Mouse (Mus musculus) myocyte (in vitro differentiated cells): ENCODE data around the gene Ccnq. TPM values are rescaled to one million over a fixed set of nuclear protein-coding genes. Genes with fewer than 3 reads are reported as not detected.

Source experiments
- H3K27me3 ChIP-seq: one replicate; pipeline ENCODE4 v1.6.1; 2011; ENCODE audit not compliant: control insufficient read depth, insufficient read depth, insufficient read length
- H3K36me3 ChIP-seq: one replicate; pipeline ENCODE4 v1.6.1; 2011; ENCODE audit not compliant: control insufficient read depth, insufficient read depth
- H3K4me2 ChIP-seq: one replicate; pipeline ENCODE4 v1.6.1; 2011; ENCODE audit warnings: low read depth, control low read depth
- H3K4me3 ChIP-seq: one replicate; pipeline ENCODE4 v1.5.1; 2011; ENCODE audit warnings: mild to moderate bottlenecking, control low read depth, moderate library complexity
- H3K79me2 ChIP-seq: one replicate; pipeline ENCODE4 v1.6.1; 2011; ENCODE audit not compliant: control insufficient read depth, insufficient read depth
- H3ac ChIP-seq: one replicate; pipeline ENCODE4 v1.6.1; 2011; ENCODE audit not compliant: control insufficient read depth, insufficient read length
- CEBPB ChIP-seq: IDR thresholded peaks from 2 replicates; pipeline ENCODE4 v1.6.1; 2011; ENCODE audit warnings: mild to moderate bottlenecking, moderate library complexity; ENCODE audit not compliant: poor library complexity, insufficient read depth, severe bottlenecking
- E2F4 ChIP-seq: IDR thresholded peaks from one replicate; pipeline ENCODE4 v1.6.1; 2011; ENCODE audit warnings: mild to moderate bottlenecking, control low read depth, moderate library complexity; ENCODE audit not compliant: insufficient read depth
- MAX ChIP-seq: IDR thresholded peaks from one replicate; pipeline ENCODE4 v1.6.1; 2011; ENCODE audit warnings: low read depth, mild to moderate bottlenecking, control low read depth
- MYOD1 ChIP-seq, 3 experiments: IDR thresholded peaks; one replicate each; pipeline ENCODE4 v1.6.1; 2011; ENCODE audit warnings: control low read depth in 2 of 3, low read depth in 2 of 3, mild to moderate bottlenecking in 2 of 3, moderate library complexity in 1 of 3; ENCODE audit not compliant: insufficient read length in 2 of 3, control insufficient read depth in 1 of 3
- MYOG ChIP-seq, 3 experiments: IDR thresholded peaks; one replicate each; pipeline ENCODE4 v1.6.1; 2011; ENCODE audit warnings: control low read depth in 2 of 3, low read depth in 2 of 3, mild to moderate bottlenecking in 2 of 3; ENCODE audit not compliant: insufficient read length in 2 of 3, control insufficient read depth in 1 of 3, insufficient read depth in 1 of 3
- POLR2A ChIP-seq: IDR thresholded peaks from one replicate; pipeline ENCODE4 v1.6.1; 2011; ENCODE audit warnings: low read depth, mild to moderate bottlenecking, control low read depth, moderate library complexity; ENCODE audit not compliant: insufficient read length
- POLR2AphosphoS2 ChIP-seq: IDR thresholded peaks from one replicate; pipeline ENCODE4 v1.6.1; 2011; ENCODE audit warnings: low read depth, control low read depth; ENCODE audit not compliant: insufficient read length
- REST ChIP-seq: IDR thresholded peaks from one replicate; pipeline ENCODE4 v1.6.1; 2011; ENCODE audit warnings: mild to moderate bottlenecking, control low read depth, moderate library complexity; ENCODE audit not compliant: insufficient read depth, insufficient read length
- SRF ChIP-seq: IDR thresholded peaks from one replicate; pipeline ENCODE4 v1.6.1; 2011; ENCODE audit warnings: low read depth; ENCODE audit not compliant: control insufficient read depth, insufficient read length
- TCF12 ChIP-seq: IDR thresholded peaks from one replicate; pipeline ENCODE4 v1.6.1; 2011; ENCODE audit warnings: mild to moderate bottlenecking, control low read depth; ENCODE audit not compliant: poor library complexity, insufficient read depth, severe bottlenecking
- TCF3 ChIP-seq: IDR thresholded peaks from one replicate; pipeline ENCODE4 v1.6.1; 2011; ENCODE audit warnings: low read depth, control low read depth; ENCODE audit not compliant: insufficient read length
- USF1 ChIP-seq: IDR thresholded peaks from one replicate; pipeline ENCODE4 v1.6.1; 2011; ENCODE audit warnings: low read depth, mild to moderate bottlenecking, control low read depth, moderate library complexity
- polyA plus RNA-seq: library from polyadenylated mRNA; unstranded; fragments of >200 nt; fragmentation: generic; extraction: Trizol; gene quantifications from one replicate; pipeline ENCODE4 v1.2.1, GENCODE M21; 2012; ENCODE audit warnings: missing spikeins

Ccnq gene
- polyA plus RNA-seq, result 32.8 TPM

- Histone ChIP-seq H3K27me3 (no peaks in the 10 kb centered on the region), H3K36me3 (no peaks in the 10 kb centered on the region), H3K4me2 (peak within 1 kb of the TSS; percentile 99), H3K79me2 (peaks cover 5% of the 10 kb centered on the region), H3ac (peak within 1 kb of the TSS; percentile 14), H3K4me3 (peak within 1 kb of the TSS; percentile 91)
- TF ChIP-seq MYOD1 (IDR thresholded peaks at IDR 0.05; ENCODE audit: control insufficient read depth in 1 of 3, insufficient read length in 2 of 3, low read depth in 2 of 3), result peak in 1 of 3 experiments; percentile 52
- TF ChIP-seq MYOG (IDR thresholded peaks at IDR 0.05; ENCODE audit: control insufficient read depth in 1 of 3, insufficient read depth in 1 of 3, insufficient read length in 2 of 3, low read depth in 2 of 3), result peak in 1 of 3 experiments; percentile 62
- TF ChIP-seq REST, result no peak
- peak; percentile 84 for TF ChIP-seq POLR2A
- TF ChIP-seq MAX, result no peak
- no peak for TF ChIP-seq TCF3
- no peak for TF ChIP-seq USF1
- no peak for TF ChIP-seq SRF
- TF ChIP-seq POLR2AphosphoS2, result peak; percentile 70
- no peak for TF ChIP-seq E2F4
Observed at GRCm38 (mm10) chr11:78750885-78751842, at the start of gene Ccnq. Ccnq (minus strand) TSS chr11:78751729.

GRCm38 (mm10) chr11:78801094-78801493, 49.6 kb upstream of the Ccnq start:
- Histone ChIP-seq H3K79me2 (no peaks in the 10 kb centered on the region), H3K4me3 (no peak overlapping the region), H3K4me2 (no peak overlapping the region), H3ac (no peak overlapping the region), H3K27me3 (peaks cover 7% of the 10 kb centered on the region), H3K36me3 (no peaks in the 10 kb centered on the region)
- no peak for TF ChIP-seq POLR2AphosphoS2
- no peak for TF ChIP-seq CEBPB

GRCm38 (mm10) chr11:78796072-78796729, 44.7 kb upstream of the Ccnq start:
- Histone ChIP-seq H3K27me3 (peaks cover 32% of the 10 kb centered on the region), H3K36me3 (no peaks in the 10 kb centered on the region), H3K4me2 (no peak overlapping the region), H3K79me2 (no peaks in the 10 kb centered on the region), H3ac (no peak overlapping the region), H3K4me3 (no peak overlapping the region)
- TF ChIP-seq POLR2A, result no peak
- TF ChIP-seq MYOG (IDR thresholded peaks at IDR 0.05; ENCODE audit: control insufficient read depth in 1 of 3, insufficient read depth in 1 of 3, insufficient read length in 2 of 3, low read depth in 2 of 3), result no peak
- TF ChIP-seq TCF12, result no peak
- TF ChIP-seq TCF3, result no peak
- no peak for TF ChIP-seq MAX
- TF ChIP-seq SRF, result no peak
- no peak for TF ChIP-seq CEBPB
- TF ChIP-seq REST, result no peak
- no peak for TF ChIP-seq USF1
- TF ChIP-seq E2F4, result no peak
- TF ChIP-seq POLR2AphosphoS2, result no peak
- TF ChIP-seq MYOD1 (IDR thresholded peaks at IDR 0.05; ENCODE audit: control insufficient read depth in 1 of 3, insufficient read length in 2 of 3, low read depth in 2 of 3), result no peak

GRCm38 (mm10) chr11:78793116-78793515, 41.6 kb upstream of the Ccnq start:
- H3K36me3 ChIP-seq, result no peaks in the 10 kb centered on the region
- no peaks in the 10 kb centered on the region for H3K79me2 ChIP-seq
- H3K4me3 ChIP-seq, result no peak overlapping the region
- H3K27me3 ChIP-seq, result peaks cover 36% of the 10 kb centered on the region
- H3K4me2 ChIP-seq, result no peak overlapping the region
- TF ChIP-seq MAX, result no peak
- no peak overlapping the region for H3ac ChIP-seq

GRCm38 (mm10) chr11:78792465-78792864, 40.9 kb upstream of the Ccnq start:
- Histone ChIP-seq H3K4me3 (no peak overlapping the region), H3ac (no peak overlapping the region), H3K27me3 (peaks cover 35% of the 10 kb centered on the region), H3K4me2 (no peak overlapping the region), H3K79me2 (no peaks in the 10 kb centered on the region), H3K36me3 (no peaks in the 10 kb centered on the region)
- TF ChIP-seq MYOG (IDR thresholded peaks at IDR 0.05; ENCODE audit: control insufficient read depth in 1 of 3, insufficient read depth in 1 of 3, insufficient read length in 2 of 3, low read depth in 2 of 3), result no peak
